In the genomic region with DNA sequence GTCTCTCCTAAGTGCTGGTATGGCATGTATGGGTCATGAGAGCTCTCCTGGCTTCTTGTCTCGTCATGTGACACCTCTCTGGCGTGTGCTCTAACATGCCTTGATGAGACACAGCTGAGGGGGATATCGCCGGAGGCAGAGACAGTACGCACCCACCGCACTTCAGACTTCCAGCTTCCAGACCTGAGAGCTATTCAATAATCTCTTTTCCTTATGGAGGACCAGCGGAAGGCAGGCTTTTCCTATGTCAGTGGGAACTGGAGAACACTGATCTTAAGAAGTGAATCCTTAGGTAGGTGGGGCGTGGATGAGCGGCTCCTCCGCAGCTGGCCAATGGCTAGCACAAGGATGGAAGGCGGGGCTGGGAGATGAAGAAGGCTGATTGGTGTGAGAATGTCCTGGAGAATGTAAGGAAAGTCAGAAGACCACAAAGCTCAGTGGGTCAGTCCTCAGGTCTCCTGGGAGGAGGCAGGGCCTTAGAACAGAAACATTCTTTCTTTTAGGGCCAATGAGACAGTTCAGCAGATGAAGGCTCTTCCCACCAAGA, we compare ENCODE assay signal across 17 mouse cellular contexts.
"Had no signal": no experiment of that assay in that cellular context is flagged by ENCODE, and none has a peak within 500 bp of the region (broad histone marks: within the 10 kb centered on the region; RNA-seq: fewer than 3 reads in every experiment).

No protein-coding gene starts in this region.

- H3K9me3 ChIP-seq: liver, embryonic 13.5 days; midbrain, embryonic 10.5 days; midbrain, embryonic 13.5 days; neural tube, embryonic 13.5 days had no signal

- ATAC-seq: midbrain, embryonic 13.5 days; midbrain, embryonic 16.5 days had no signal

- DNase-seq: kidney, adult 18-20 months; kidney, adult 9 months; kidney, postnatal 25 days; layer of hippocampus, postnatal 36 days; liver, embryonic 13.5 days; lung, adult 2 months; retina, postnatal 1 day; right cerebral cortex, postnatal 25 days; thymus, adult 18-20 months; thymus, postnatal 36 days had no signal

- H3K27ac ChIP-seq: layer of hippocampus, adult 2 months; left cerebral cortex, adult 2 months; liver, embryonic 13.5 days; midbrain, embryonic 10.5 days; midbrain, embryonic 13.5 days; neural tube, embryonic 13.5 days had no signal

- H3K4me1 ChIP-seq: midbrain, embryonic 10.5 days; midbrain, embryonic 13.5 days; neural tube, embryonic 13.5 days had no signal

- H3K4me3 ChIP-seq: layer of hippocampus, adult 2 months; left cerebral cortex, adult 2 months; liver, embryonic 13.5 days; midbrain, embryonic 10.5 days; midbrain, embryonic 13.5 days; myocyte; neural tube, embryonic 13.5 days had no signal

- H3K27me3 ChIP-seq: liver, embryonic 13.5 days; midbrain, embryonic 13.5 days; neural tube, embryonic 13.5 days had no signal

- H3K36me3 ChIP-seq: liver, embryonic 13.5 days; midbrain, embryonic 10.5 days; midbrain, embryonic 13.5 days; neural tube, embryonic 13.5 days had no signal
